Mouse (Mus musculus): ENCODE measurements around the gene Ccl22. TPM values are rescaled to one million over a fixed set of nuclear protein-coding genes. Genes with fewer than 3 reads are reported as not detected.

Ccl22 gene
- 0.11 to 0.87 TPM (median 0.57 TPM) in 3 replicates for total RNA-seq (2017)

DNA sequence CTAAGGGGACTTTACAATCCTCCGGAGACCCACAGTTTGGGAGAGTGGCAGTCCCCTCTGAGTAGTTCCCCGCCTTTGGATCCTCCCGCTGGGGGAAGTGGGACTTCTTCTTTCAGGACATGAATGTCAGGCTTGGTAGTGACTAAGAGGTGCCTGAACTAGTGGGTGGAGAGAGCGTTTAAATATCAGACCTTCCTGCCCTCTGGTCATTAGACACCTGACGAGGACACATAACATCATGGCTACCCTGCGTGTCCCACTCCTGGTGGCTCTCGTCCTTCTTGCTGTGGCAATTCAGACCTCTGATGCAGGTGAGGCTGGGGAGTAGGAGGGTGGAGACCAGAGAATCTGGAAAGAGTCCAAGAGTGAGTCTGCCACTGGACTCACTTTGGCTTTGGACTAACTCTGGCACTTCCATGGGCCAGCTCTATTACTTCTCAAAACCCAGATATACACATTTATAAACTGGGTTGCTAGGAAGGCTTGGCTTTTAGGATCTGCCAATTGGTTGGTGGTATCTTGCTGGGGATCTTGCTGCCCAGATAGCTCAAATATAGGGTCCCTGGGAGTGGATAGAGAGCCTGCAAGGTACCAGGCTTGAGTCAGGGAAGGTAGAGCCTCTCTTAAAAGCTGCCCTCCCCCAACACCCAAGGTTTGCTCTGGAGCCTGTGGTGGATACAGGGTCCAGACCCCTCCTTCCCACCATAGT is at the start of gene Ccl22:
Gene Ccl22, plus strand, starts transcription at position 115 of the 709 bp plus-strand sequence.
- ATAC-seq (replicated peaks; ENCODE audit: insufficient number of reproducible peaks, low FRiP score, low TSS enrichment, poor library complexity, severe bottlenecking), result no peak

DNA sequence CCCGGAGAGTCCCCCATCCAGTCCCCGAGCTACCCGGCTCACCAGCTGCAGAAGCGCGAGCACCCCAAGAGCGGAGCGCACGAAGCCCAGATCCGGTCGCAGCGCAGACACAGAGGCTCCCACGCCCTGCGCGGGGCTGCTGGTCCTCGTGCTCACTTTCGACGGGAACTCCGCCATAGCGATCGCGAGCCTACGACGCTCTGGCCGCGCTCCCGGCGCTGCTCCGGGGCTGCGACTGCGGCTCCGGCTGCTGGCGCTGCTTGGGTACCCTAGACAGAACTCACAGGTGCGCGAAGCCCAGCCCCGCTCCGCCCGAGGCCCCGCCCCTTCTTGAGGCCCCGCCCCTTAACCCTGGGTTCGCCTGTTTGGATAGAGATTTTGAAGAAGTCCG is 49.4 kb upstream of the Ccl22 start, which contains the start of gene Pllp:
Gene Pllp, minus strand, starts transcription at position 285 of the 391 bp plus-strand sequence.
- ATAC-seq (replicated peaks; ENCODE audit: insufficient number of reproducible peaks, low FRiP score, low TSS enrichment, poor library complexity, severe bottlenecking), result 0 out of 2 replicates have a peak, but pooled peaks have one; percentile 29

DNA sequence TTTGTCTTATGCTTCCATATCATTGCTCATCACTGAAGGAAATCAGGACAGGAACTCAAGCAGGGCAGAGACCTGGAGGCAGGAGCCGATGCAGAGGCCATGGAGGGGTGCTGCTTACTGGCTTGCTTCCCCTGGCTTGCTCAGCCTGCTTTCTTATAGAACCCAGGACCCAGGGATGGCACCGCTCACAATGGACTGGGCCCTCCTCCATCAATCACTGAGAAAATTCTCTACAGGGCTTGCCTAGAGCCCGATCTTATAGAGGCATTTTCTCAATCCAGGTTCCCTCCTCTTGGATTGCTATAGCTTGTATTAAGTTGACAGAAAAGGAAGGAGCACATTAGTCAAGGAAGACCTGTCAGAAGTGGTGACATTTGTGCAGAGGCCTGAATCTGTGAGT is 48.8 kb upstream of the Ccl22 start:
- no peak for ATAC-seq (replicated peaks; ENCODE audit: insufficient number of reproducible peaks, low FRiP score, low TSS enrichment, poor library complexity, severe bottlenecking)

DNA sequence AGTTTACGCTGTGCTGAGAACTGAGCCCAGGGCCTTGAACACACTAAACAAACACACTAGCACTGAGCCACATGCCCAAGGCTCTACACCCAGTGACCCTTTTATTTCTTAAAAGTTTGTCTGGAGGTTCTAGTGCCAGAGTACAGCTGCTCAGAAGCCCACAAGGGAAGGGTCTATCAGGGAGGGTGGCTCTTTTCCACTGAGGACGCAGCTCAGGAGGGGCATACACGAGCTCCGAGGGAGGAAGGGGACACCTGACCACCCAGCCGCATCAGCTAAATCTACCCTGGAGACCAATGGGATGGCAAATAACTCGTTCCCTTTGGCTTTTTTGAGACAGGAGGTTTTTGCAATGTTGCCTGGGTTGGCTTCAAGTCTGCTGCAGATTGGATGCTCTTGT is 47.4 kb upstream of the Ccl22 start:
- no peak for ATAC-seq (replicated peaks; ENCODE audit: insufficient number of reproducible peaks, low FRiP score, low TSS enrichment, poor library complexity, severe bottlenecking)

DNA sequence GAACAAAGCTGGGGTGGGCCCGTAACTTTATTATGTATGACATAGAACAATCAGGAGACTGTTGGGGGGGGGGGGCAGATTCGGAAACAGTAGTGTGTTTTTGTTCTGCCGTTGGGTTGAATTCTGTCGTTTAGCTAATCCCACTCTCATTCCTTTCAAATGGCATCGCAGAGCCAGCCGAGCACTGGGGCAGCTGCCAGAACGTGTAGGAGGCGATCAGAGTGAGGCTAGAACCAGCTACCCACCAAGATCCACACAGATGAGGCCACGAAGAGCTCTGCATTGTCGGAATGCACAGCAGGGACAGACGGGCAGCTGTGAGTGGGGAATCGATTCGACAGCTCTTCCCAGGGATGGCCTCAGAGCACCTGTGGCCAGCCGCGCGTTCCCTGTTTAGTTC is 46.0 kb upstream of the Ccl22 start:
- no peak for ATAC-seq (replicated peaks; ENCODE audit: insufficient number of reproducible peaks, low FRiP score, low TSS enrichment, poor library complexity, severe bottlenecking)

DNA sequence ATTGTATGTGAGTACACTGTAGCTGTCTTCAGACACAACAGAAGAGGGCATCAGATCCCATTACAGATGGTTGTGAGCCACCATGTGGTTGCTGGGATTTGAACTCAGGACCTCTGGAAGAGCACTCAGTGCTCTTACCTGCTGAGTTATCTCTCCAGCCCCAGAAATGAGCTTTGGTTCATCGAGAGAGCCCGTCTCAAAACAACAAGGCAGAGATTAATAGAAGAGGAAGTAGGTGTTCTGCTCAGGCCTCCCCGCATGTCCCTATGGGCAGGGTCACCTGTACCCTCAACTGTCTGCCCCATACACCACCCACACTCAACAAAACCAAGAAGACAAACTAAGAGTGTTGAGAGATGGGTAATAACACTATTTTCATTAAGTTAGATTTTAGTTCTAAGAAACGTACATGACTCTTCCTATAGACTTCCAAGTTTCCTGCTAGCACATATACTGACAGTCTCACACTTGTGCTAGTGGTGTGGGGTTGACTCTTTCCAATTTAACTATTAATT is 44.9 kb upstream of the Ccl22 start:
- ATAC-seq (replicated peaks; ENCODE audit: insufficient number of reproducible peaks, low FRiP score, low TSS enrichment, poor library complexity, severe bottlenecking), result no peak

DNA sequence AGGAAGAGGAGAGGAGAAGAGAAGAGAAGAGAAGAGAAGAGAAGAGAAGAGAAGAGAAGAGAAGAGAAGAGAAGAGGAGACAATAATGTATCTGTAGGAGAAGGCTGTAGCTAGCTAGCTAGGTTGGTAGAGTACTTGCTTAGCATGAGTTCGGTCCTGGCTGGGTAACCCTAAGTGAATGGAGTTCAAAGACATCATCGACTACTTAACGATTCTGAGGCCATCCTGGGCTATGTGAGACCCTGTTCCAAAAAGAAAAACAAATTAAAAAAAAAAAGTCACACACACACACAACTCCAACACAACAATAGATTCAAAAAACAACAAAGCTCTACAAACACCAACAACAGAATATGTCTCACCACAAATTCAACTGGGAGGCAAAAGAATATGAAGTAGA is 43.2 kb upstream of the Ccl22 start:
- no peak for ATAC-seq (replicated peaks; ENCODE audit: insufficient number of reproducible peaks, low FRiP score, low TSS enrichment, poor library complexity, severe bottlenecking)

DNA sequence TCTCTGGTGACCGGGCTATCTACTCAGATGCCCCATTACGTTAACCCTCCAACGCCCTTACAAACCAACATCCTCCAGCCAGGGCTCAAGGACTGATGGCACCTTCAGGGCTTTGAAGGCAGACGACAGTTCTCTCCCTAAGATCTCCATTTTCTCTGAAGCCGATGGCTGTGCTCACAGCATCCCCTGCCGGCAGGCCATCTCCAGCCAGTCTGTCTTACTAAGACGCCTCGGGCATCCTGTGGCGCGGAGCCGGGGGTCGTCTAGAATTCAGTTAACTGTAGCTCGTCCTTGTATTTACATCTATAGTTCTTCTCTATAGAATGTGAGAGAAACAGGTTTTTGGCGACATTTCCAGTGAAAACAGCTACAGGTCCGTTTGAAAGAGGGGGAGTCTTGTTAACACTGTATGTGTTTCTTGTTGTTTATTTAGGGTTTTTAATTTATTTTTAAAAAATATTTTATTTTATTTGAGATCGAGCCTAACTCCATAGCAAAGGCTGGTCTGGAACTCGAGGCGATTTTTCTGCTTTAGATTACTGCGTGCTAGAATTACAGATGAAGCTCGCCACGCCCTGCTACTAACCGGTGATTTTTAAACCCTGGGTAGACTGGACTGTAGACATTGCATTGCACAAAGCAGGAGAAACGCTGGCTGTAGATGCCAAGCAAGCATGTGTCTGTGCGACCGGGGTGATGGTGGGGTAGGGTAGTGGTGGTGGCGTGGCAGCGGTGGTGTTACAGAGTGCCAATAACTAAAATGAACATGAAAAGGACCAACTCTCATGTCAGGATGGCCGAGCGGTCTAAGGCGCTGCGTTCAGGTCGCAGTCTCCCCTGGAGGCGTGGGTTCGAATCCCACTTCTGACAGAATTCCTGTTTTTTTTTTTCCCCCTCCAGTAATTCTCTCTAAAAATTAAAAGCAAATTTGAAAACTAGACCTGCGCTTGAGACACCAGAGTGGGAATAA is 42.3 kb upstream of the Ccl22 start:
- ATAC-seq (replicated peaks; ENCODE audit: insufficient number of reproducible peaks, low FRiP score, low TSS enrichment, poor library complexity, severe bottlenecking), result peak; percentile 68

DNA sequence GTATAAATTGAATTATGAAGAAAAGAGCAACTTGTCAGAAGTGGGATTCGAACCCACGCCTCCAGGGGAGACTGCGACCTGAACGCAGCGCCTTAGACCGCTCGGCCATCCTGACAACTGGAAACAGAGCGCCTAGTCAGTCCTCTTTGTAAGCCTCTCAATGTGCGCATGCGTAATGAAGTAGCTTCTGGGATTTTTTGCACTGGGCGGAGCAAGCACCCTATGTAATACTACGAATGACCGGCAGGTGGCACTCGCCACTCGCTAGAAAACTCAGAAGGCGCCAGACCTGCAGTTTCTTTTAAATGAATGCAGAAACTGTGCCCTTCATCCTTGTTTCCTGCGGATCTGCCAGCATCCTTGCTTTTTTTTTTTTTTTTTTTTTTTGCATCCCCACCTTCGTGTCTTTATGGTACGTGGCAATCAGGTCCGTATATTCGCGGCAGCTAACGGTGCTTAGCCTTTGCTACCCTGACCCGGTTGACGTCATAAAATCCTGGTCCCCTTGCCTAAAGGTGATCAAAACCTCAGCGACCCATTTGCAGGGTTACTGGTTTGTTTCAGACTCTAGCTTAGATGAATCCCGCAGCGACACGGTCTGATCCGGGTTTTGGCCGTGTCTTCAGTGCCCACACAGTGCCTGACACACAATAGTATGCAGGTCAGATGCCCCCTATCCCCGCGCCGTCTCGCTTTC is 41.3 kb upstream of the Ccl22 start:
- ATAC-seq (replicated peaks; ENCODE audit: insufficient number of reproducible peaks, low FRiP score, low TSS enrichment, poor library complexity, severe bottlenecking), result peak; percentile 85

DNA sequence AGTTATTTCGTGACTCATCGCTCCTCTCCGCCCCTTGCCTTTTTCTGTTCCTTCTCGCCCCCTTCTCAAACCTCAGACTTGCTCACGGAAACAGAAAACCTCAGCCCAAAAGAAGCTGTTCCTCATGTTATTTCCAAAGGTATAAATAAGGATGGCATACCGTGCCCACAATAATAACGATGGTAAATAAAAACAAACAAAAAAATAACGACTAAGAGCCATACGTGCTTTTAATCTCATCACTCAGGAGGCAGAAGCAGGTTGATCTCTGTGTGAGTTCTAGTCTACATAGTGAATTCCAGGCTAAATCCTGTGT is 40.8 kb upstream of the Ccl22 start:
- ATAC-seq (replicated peaks; ENCODE audit: insufficient number of reproducible peaks, low FRiP score, low TSS enrichment, poor library complexity, severe bottlenecking), result no peak

DNA sequence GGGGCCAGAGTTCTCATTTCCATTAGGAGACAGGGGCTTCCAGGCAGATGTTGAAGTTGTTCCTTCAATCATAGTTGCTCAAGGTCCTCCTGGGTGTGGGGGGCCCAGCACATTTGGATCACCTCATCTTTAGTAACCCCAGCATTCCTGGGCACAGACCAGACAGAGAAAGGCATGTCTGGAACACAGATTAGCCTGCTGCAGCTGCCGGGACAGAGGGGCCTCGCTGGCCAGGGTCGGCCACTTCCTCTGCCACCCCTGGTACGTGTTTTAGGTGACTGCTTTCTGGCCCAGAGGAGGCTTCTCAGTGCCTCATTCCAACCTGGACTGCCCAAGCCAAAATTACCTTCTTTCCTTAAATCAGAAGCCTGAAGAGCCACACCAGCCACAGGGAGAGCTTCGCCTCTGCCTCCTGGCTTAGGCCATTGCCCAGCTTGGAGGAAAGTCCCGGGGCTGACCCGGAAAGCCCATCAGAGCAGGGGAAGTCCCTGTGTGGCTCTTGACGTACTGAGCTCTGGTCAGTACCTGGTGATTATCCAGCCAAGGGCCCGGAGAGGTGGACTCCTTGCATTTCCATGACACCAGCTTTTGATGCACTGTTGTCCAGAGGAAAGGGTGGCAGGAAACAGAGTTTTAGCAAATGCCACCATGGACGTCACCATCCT is 39.7 kb upstream of the Ccl22 start:
- ATAC-seq (replicated peaks; ENCODE audit: insufficient number of reproducible peaks, low FRiP score, low TSS enrichment, poor library complexity, severe bottlenecking), result no peak

DNA sequence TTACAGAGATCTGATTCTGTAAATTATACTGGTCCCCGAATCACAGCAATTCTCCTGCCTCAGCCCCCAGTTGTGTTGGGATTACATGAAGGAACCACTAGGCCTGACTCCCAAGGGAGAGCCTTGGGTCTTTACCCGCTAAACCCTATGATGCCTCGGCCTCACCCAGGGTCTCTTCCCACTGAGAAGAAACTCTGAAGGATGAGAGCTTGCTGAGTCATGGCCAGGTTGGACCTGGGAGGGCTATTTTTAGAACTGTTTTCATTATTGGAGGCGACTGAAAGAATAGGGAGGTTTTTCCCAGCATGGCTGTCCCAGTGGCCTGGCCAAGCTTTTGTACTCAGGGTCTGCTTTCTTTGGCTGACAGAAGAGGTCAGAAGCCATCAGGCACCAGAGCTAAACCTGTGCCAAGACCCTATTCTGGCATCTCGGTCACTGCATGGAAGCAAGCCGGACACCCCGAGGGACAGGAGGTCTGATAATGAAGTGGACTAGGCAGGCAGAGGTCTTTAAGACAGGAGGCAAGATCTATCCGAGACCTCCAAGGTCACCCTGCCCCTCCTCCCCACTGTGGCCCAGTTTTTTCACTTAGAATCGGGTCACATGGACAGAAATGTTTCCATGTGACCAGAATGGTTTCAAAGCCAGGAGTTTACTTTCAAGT is 38.5 kb upstream of the Ccl22 start:
- ATAC-seq (replicated peaks; ENCODE audit: insufficient number of reproducible peaks, low FRiP score, low TSS enrichment, poor library complexity, severe bottlenecking), result no peak

DNA sequence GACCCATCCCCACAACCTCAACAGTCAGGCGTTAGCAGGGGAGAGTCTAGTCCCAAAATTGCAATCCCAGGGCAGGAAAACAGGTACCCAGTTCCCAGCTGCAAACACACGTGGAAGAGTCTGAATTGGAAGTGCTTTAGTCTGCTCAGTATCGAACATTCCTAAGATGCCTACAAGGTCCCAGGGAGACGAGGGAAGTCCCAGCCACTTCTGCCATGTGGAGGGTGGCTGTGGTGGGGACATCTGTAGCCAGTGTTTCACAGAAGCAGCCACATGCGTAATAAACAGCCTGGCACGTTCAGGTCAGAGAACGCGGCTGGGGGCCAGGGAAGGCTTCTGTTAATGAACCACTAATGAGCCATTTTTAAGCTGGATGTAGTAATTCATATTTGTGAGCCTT is 35.1 kb upstream of the Ccl22 start:
- no peak for ATAC-seq (replicated peaks; ENCODE audit: insufficient number of reproducible peaks, low FRiP score, low TSS enrichment, poor library complexity, severe bottlenecking)

DNA sequence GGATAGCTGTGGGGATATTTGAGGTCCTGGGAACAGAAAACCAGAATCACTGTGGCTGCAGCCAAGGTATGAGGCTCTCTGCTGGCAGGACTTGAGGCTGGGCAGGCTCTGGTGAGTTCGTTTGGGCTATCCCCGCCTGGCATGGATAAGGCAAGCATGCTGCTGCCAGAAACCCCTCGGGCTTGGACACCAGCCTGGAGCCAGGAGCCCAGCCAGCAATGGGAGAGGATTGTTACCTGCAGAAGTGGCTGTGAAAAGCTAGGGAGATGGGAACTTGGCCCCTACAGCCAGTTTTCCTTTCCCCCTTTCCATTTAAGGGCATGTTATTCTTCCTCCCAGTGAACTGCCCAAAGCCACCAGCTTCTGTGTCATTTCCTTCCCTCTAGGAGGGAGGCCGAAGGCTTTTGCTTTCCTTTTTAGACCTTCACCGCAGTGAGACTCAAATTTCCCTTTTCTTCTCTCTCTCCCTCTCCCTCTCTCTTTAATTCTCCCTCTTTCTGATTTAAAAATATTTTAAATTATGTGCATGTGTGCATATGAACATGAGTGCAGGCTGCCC is 34.2 kb upstream of the Ccl22 start:
- 0 out of 2 replicates have a peak, but pooled peaks have one; percentile 27 for ATAC-seq (replicated peaks; ENCODE audit: insufficient number of reproducible peaks, low FRiP score, low TSS enrichment, poor library complexity, severe bottlenecking)

DNA sequence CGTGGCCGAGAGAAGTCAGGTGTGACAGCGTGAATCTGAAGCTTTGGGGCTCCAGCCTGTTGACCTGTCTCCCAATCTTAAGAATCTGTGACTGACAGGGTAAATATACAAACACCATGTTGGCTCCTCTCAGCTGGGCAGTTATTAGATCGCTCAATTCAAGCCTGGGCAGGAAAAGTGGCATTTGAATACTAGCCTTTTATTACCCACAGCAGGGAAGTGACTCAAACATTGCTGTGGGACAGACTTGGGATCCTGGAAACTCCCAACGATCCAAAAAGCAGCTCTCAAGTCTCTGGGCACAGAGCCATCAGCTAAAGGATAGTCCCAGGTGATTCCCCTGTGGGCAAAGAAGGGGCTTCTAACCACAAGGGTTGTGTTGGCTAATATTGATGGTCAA is 30.8 kb upstream of the Ccl22 start:
- no peak for ATAC-seq (replicated peaks; ENCODE audit: insufficient number of reproducible peaks, low FRiP score, low TSS enrichment, poor library complexity, severe bottlenecking)

DNA sequence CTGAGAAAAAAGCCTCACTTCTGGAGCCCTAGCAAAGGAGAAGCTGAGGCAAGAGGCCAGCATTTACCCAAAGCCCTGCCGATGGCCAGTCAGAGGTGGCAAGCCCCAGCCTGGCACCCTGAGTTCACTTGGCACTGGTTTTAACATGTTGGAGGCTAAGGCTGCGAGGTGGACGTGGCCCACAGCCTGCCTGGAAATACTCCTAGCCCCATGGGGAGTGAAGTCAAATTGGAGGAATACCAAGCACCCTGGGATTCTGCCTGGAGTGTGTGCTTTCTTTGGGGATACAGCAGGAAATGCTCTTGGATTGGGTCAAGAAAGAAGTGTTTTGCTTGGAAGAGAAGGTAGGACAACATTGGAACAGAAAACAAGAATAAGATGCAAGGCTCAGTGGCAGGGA is 29.5 kb upstream of the Ccl22 start:
- no peak for ATAC-seq (replicated peaks; ENCODE audit: insufficient number of reproducible peaks, low FRiP score, low TSS enrichment, poor library complexity, severe bottlenecking)

DNA sequence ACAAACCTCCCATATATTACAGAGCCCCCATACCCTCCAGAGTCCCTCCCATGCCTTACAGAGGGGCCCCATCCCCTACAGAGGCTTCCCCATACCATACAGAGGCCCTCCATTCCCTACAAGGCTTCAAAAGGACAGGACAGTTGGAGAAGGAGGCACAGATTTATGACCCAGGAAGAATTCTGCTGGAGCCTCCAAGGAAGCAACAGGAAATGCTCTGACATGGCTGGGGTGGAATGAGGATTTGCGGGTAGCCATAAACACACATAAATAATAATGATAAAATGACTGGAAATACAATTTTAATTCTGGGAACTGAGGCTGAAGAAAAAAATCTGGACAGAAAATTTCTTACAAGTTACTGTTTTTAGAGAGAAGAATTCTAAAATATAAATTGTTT is 28.5 kb upstream of the Ccl22 start:
- ATAC-seq (replicated peaks; ENCODE audit: insufficient number of reproducible peaks, low FRiP score, low TSS enrichment, poor library complexity, severe bottlenecking), result no peak

DNA sequence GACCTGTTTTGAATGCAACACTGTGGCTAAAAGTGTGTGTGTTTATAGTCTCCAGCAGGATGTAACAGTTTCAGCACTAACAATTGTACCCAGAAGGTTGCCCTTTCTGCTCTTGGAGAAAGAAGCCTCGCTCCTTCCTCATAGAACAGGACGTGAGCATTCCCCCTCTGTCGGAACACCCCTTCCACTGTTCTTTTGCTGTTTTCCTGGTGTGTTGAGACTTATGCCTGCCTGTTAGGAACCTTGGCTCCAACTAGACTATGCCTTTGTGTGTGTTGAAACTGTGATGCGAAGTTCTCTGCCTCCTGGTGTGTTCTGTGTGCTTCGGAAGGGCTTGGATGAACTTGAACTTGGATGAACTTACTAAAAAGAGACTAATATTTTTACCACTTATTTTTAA is 19.4 kb upstream of the Ccl22 start:
- no peak for ATAC-seq (replicated peaks; ENCODE audit: insufficient number of reproducible peaks, low FRiP score, low TSS enrichment, poor library complexity, severe bottlenecking)

Measured in monocyte, adult 5-6 weeks (primary cell).